Mouse (Mus musculus) embryo, embryonic 11 days (tissue): ENCODE measurements around the gene St3gal3.

Experiments used
- DNase-seq: peaks from one replicate; pipeline ENCODE4 v3.0.0-alpha.2; 2015

St3gal3 gene

DNA sequence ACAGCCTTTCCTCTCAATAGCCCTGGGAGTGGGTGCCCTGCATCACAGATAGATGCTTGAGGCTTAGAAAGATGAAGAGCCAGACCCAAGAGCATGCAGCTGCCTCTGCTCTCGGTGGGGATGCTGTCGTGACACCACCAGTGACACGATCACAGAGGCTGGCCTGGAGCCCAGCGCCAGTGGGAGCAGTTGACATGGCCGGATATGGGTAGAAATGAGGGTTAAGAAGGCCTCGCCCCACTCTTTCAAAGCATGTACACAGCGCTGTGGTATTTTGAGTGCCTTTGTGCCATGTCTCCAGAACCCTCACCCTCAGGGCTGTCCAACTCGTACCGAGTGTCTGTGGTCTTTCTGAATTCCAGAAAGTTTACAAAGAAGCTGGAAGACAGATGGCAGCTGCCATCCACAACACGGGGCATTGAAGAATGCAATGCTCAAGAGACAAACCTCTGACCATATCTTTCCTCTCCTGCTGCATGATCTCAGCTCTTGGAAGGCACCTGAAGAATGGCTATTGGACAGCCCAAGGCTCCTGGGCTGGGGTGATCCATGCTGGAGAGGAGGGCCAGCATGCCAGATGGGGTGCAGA, 118.3 kb downstream of the St3gal3 start:
- no peak for DNase-seq

- no peak for DNase-seq
These were observed 119.1 kb downstream of the St3gal3 start for GRCm38 (mm10) chr4:118015636-118016035.

GRCm38 (mm10) chr4:118015126-118015525, 119.6 kb downstream of the St3gal3 start:
- no peak for DNase-seq

GRCm38 (mm10) chr4:118010661-118011173, 124.0 kb downstream of the St3gal3 start:
- DNase-seq: no peak

- DNase-seq: no peak
These were observed 126.2 kb downstream of the St3gal3 start for GRCm38 (mm10) chr4:118008433-118009033.

- DNase-seq: no peak
These were observed 133.4 kb downstream of the St3gal3 start for GRCm38 (mm10) chr4:118001355-118001754.

- peak; percentile 55 for DNase-seq
These were observed 134.0 kb downstream of the St3gal3 start for GRCm38 (mm10) chr4:118000605-118001208.

GRCm38 (mm10) chr4:117999951-118000350, 134.8 kb downstream of the St3gal3 start:
- no peak for DNase-seq

DNA sequence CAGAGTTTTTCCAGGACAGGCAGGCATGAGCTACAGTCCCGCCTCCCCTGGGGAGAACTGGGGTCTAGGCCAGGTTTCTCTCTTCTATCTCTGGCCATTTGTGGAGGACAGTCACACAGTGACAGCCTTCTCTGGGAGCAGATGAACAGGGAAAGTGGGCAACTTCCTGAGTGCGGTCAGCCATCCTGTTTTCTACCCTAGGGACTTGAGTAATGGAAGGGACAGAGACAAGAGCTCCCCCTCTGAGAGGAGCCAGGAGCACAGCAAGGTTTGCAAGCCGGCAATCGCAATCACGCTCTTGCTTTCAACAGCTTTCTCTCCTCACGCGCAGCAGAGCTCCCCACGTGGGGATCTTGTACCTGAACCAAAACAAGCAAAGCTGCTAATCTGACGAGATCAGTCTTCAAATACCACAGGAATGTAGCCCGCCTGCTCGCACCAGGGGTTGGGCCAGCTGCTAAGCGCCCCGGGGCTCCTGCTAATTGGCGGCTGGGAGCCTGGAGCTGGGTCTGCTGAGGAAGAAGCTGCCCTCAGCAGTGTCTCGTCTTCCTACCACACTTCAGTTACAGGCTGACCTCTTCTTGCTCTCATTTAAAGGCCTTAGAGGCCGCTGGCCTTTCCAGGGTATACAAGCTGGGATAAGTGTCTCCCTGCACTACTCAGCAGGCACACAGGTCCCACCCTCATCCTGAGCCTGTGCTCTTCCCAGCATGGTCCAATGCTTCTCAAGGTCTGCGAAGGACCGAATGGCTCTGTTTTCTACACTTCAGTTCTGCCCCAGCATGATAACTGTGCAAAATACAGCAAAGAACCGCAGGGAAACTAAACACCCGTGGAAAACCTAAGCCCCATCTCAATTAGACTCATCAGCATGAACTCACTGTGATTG, 137.1 kb downstream of the St3gal3 start:
- peak; percentile 70 for DNase-seq

DNA sequence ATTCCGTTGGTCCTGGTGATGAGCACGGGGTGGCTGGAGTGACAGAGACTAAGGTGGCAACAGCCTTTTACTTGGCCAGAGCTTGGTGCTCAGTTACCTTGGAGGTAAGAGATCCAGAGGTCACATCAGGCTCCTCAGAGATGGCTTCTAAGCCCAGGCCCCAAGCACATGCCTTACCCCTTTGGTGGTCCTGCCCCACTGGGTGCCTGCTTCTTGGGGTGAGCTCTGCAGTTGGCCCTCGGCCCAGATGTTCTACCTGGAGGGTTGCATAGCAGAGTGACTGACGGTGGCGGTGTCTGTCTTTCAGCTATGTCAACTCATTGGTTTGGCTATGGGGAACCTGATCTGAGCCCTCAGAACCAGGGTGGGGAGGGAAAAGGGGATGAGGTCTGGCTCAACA, 138.0 kb downstream of the St3gal3 start:
- DNase-seq: no peak

DNA sequence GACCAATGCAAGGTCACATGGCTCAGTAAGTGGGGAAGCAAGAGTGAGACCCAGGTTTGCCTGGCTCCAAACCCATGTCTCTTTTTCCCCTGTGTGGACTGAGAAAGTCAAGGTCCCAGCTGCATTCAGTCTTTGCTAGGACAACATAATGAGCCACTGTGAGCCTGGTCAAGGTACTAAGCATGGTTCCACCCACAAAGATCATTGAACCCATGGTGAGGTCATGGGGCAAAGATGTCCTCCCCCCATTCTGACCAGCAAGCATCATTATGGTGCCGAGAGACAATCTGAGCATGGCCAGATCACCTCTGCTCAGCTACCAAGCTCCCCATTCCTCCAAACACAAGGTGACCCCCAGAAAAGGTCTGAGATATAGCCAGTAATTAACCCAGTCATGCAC, 139.3 kb downstream of the St3gal3 start:
- DNase-seq: no peak

GRCm38 (mm10) chr4:117993421-117993820, 141.3 kb downstream of the St3gal3 start:
- no peak for DNase-seq

GRCm38 (mm10) chr4:117992872-117993271, 141.8 kb downstream of the St3gal3 start:
- DNase-seq: no peak

- DNase-seq: no peak
These were observed 142.7 kb downstream of the St3gal3 start for GRCm38 (mm10) chr4:117992036-117992435.

- no peak for DNase-seq
These were observed 143.6 kb downstream of the St3gal3 start for GRCm38 (mm10) chr4:117991055-117991627.

GRCm38 (mm10) chr4:117990571-117990970, 144.1 kb downstream of the St3gal3 start:
- DNase-seq: no peak

DNA sequence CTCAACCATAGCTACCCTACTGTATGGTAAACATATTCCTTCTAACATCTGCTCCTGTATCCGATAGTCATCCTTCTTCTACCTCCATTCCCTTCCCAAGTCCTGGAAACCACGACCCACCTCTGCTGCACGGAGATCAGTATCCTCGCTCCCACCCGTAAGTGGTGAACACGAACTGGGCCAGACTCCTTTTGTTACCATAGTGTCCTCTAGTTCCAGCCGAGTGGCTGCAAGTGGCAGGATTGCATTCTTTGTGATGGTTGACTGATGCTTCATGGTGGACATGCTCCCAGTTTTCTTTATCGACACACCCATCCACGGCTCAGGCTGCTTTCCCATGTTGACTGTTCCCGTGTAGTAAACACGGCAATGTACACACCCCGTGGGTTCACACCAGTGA, 144.9 kb downstream of the St3gal3 start:
- no peak for DNase-seq

GRCm38 (mm10) chr4:117986766-117987165, 147.9 kb downstream of the St3gal3 start:
- DNase-seq: no peak

- DNase-seq: no peak
These were observed 149.6 kb downstream of the St3gal3 start for GRCm38 (mm10) chr4:117984993-117985587.

DNA sequence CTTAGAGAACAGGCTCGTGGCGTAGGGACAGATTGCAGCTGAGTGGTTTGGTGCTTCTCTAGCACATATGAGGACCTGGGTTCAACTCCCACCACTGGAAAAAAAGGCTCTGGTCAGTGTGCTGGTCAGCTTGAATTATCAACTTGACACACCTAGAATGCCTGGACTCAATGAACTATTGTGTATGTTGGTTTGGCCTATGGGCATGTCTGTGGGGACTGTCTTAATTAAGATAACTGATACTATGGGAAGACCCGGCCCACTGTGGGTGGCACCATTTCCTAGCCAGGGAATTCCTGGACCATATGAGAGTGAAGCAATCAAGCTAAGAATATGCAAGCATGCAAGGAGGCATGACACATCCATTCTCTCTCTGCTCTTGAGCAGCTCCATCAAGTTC, 150.5 kb downstream of the St3gal3 start:
- DNase-seq: no peak

- DNase-seq: no peak
These were observed 152.0 kb downstream of the St3gal3 start for GRCm38 (mm10) chr4:117982706-117983105.

DNA sequence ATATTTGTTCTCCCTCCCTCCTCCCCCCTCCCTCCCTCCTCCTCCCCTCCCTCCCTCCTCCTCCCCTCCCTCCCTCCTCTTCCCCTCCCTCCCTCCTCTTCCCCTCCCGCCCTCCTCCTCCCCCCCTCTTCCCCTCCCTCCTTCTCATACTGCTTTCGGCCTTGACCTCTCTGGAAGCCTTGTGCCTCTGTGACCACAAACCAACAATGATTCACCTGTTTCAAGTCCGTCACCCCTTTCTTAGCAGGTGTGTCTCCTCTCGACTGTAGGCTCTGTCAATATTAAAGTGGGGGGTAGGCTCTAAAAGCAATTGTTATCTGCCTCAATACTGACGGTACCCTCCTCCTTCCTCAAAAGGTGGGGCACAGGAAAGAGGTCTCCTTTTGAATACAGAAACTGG, 153.2 kb downstream of the St3gal3 start:
- DNase-seq: no peak

- DNase-seq: no peak
These were observed 154.6 kb downstream of the St3gal3 start for GRCm38 (mm10) chr4:117980161-117980560.
